Comparison of ENCODE assay signal across 37 mouse cellular contexts in genomic region chr16:48736890-48737289, GRCm38 (mm10). TPM values are rescaled to one million over a fixed set of nuclear protein-coding genes. Genes with fewer than 3 reads are reported as not detected.
"Had no signal": no experiment of that assay in that cellular context is flagged by ENCODE, and none has a peak within 500 bp of the region (broad histone marks: within the 10 kb centered on the region; RNA-seq: fewer than 3 reads in every experiment).

No protein-coding gene starts in this region.

- H3K4me3 ChIP-seq: limb, embryonic 10.5 days; limb, embryonic 12.5 days; limb, embryonic 13.5 days; limb, embryonic 15.5 days; liver, embryonic 12.5 days; liver, embryonic 13.5 days; liver, embryonic 15.5 days; lung, embryonic 15.5 days; megakaryocyte, embryonic 14.5 days; midbrain, embryonic 10.5 days; midbrain, embryonic 12.5 days; midbrain, embryonic 13.5 days; midbrain, embryonic 15.5 days; myocyte; neural tube, embryonic 12.5 days had no signal

- H3K9me3 ChIP-seq: limb, embryonic 10.5 days; limb, embryonic 12.5 days; limb, embryonic 13.5 days; limb, embryonic 15.5 days; liver, embryonic 12.5 days; liver, embryonic 13.5 days; liver, embryonic 15.5 days; lung, embryonic 15.5 days; megakaryocyte, embryonic 14.5 days; midbrain, embryonic 10.5 days; midbrain, embryonic 12.5 days; midbrain, embryonic 13.5 days; midbrain, embryonic 15.5 days; neural tube, embryonic 12.5 days had no signal

- DNase-seq: left cerebral cortex, postnatal 4 days; liver; liver, embryonic 13.5 days; liver, postnatal 0 days; lung, adult 18-20 months; lung, adult 2 months; lung, embryonic 14.5 days; lung, postnatal 10 days; lung, postnatal 14 days; lung, postnatal 36 days; lung, postnatal 4 days; midbrain, embryonic 14.5 days had no signal

- H3K36me3 ChIP-seq: limb, embryonic 10.5 days; limb, embryonic 12.5 days; limb, embryonic 13.5 days; limb, embryonic 15.5 days; liver, embryonic 12.5 days; liver, embryonic 13.5 days; liver, embryonic 15.5 days; lung, embryonic 15.5 days; midbrain, embryonic 10.5 days; midbrain, embryonic 12.5 days; midbrain, embryonic 13.5 days; midbrain, embryonic 15.5 days; neural tube, embryonic 12.5 days had no signal

- H3K27ac ChIP-seq: limb, embryonic 10.5 days; limb, embryonic 12.5 days; limb, embryonic 13.5 days; limb, embryonic 15.5 days; liver, embryonic 12.5 days; liver, embryonic 13.5 days; liver, embryonic 14.5 days; liver, embryonic 15.5 days; lung, embryonic 15.5 days; macrophage; midbrain, embryonic 10.5 days; midbrain, embryonic 12.5 days; midbrain, embryonic 13.5 days; midbrain, embryonic 15.5 days; neural tube, embryonic 12.5 days had no signal

- H3K4me2 ChIP-seq: limb, embryonic 12.5 days; limb, embryonic 13.5 days; limb, embryonic 15.5 days; liver, embryonic 11.5 days; liver, embryonic 12.5 days; liver, embryonic 13.5 days; liver, embryonic 15.5 days; lung, embryonic 14.5 days; lung, embryonic 15.5 days; midbrain, embryonic 11.5 days; midbrain, embryonic 12.5 days; midbrain, embryonic 13.5 days; midbrain, embryonic 15.5 days; neural tube, embryonic 12.5 days had no signal

- H3K9ac ChIP-seq: limb, embryonic 12.5 days; limb, embryonic 13.5 days; limb, embryonic 15.5 days; liver, embryonic 12.5 days; liver, embryonic 13.5 days; liver, embryonic 14.5 days; liver, embryonic 15.5 days; liver, postnatal 0 days; lung, embryonic 14.5 days; lung, embryonic 15.5 days; midbrain, embryonic 12.5 days; midbrain, embryonic 13.5 days; midbrain, embryonic 15.5 days; neural tube, embryonic 12.5 days had no signal

- ATAC-seq: liver, embryonic 12.5 days; liver, postnatal 0 days; lung, postnatal 0 days; midbrain, embryonic 13.5 days; midbrain, embryonic 15.5 days; midbrain, embryonic 16.5 days had no signal

- H3K4me1 ChIP-seq: limb, embryonic 10.5 days; limb, embryonic 12.5 days; limb, embryonic 13.5 days; limb, embryonic 15.5 days; liver, embryonic 12.5 days; liver, embryonic 13.5 days; liver, embryonic 15.5 days; lung, embryonic 15.5 days; megakaryocyte, embryonic 14.5 days; midbrain, embryonic 10.5 days; midbrain, embryonic 12.5 days; midbrain, embryonic 13.5 days; midbrain, embryonic 15.5 days; neural tube, embryonic 12.5 days had no signal

- H3K27me3 ChIP-seq: limb, embryonic 12.5 days; limb, embryonic 13.5 days; limb, embryonic 15.5 days; liver, embryonic 12.5 days; liver, embryonic 13.5 days; liver, embryonic 15.5 days; lung, embryonic 15.5 days; megakaryocyte, embryonic 14.5 days; midbrain, embryonic 12.5 days; midbrain, embryonic 13.5 days; midbrain, embryonic 15.5 days; neural tube, embryonic 12.5 days had no signal

RNA-seq across cellular contexts. Expression of gene Trat1, which starts 34.9 kb away (rescaled TPM):
- total RNA-seq: liver, adult 2 months had no signal
- polyA plus RNA-seq: limb, embryonic 10.5 days; limb, embryonic 11.5 days; limb, embryonic 12.5 days; limb, embryonic 13.5 days; liver, embryonic 11.5 days; liver, embryonic 12.5 days; liver, embryonic 13.5 days; liver, embryonic 14.5 days; liver, embryonic 15.5 days; liver, embryonic 16.5 days; liver, postnatal 0 days; lung, embryonic 14.5 days; macrophage; midbrain, embryonic 10.5 days; midbrain, embryonic 11.5 days; midbrain, embryonic 12.5 days; midbrain, embryonic 14.5 days; midbrain, embryonic 15.5 days; midbrain, embryonic 16.5 days; midbrain, postnatal 0 days; myocyte; neural tube, embryonic 11.5 days; neural tube, embryonic 12.5 days had no signal
